In genomic region chr1:86156075-86156474, GRCm38 (mm10) we compare ENCODE assay signal across 14 mouse cellular contexts. TPM values are rescaled to one million over a fixed set of nuclear protein-coding genes. Genes with fewer than 3 reads are reported as not detected.
A peak's percentile ranks its signal among the peaks of the same experiment; 100 is the strongest.
DNase-seq lines count a peak whose midpoint lies in the region; ATAC-seq and TF ChIP-seq lines count a peak whose summit lies in the region.
"Had no signal": no experiment of that assay in that cellular context is flagged by ENCODE, and none has a peak within 500 bp of the region (broad histone marks: within the 10 kb centered on the region; RNA-seq: fewer than 3 reads in every experiment).

No protein-coding gene starts in this region.

- H3K9me3 ChIP-seq in heart, embryonic 16.5 days (replicated peaks; ENCODE audit: control insufficient read depth, low read length): no peaks in the 10 kb centered on the region
- H3K9me3 ChIP-seq in midbrain, embryonic 11.5 days (ENCODE audit: control insufficient read depth, low read length): no peaks in the 10 kb centered on the region
- H3K9me3 ChIP-seq in midbrain, postnatal 0 days (ENCODE audit: low read length): no peaks in the 10 kb centered on the region
- no peaks in the 10 kb centered on the region for H3K9me3 ChIP-seq in forebrain, embryonic 14.5 days (replicated peaks; ENCODE audit: control insufficient read depth, low read length)
- no peaks in the 10 kb centered on the region for H3K9me3 ChIP-seq in midbrain, embryonic 15.5 days

- DNase-seq in heart, adult 8-10 months (ENCODE audit: low spot score): no peak
- DNase-seq in midbrain, embryonic 11.5 days (ENCODE audit: low spot score, missing footprints): no peak
- no peak for DNase-seq in midbrain, postnatal 0 days (ENCODE audit: low spot score)
- DNase-seq in forebrain, embryonic 14.5 days (ENCODE audit: low spot score): no peak
- DNase-seq in right cerebral cortex, adult 2 months (ENCODE audit: low spot score in 2 of 2): no peak
- no peak for DNase-seq in right cerebral cortex, postnatal 25 days
- DNase-seq: cerebellum, adult 18-20 months; lung, postnatal 10 days had no signal

- H3K4me1 ChIP-seq in heart, embryonic 16.5 days (ENCODE audit: control insufficient read depth, insufficient read depth, low read length): peaks cover 10% of the 10 kb centered on the region
- H3K4me1 ChIP-seq in midbrain, embryonic 11.5 days (ENCODE audit: control insufficient read depth, insufficient read depth, low read length): peaks cover 12% of the 10 kb centered on the region
- peaks cover 12% of the 10 kb centered on the region for H3K4me1 ChIP-seq in midbrain, postnatal 0 days (ENCODE audit: insufficient read depth, low read length)
- H3K4me1 ChIP-seq in forebrain, embryonic 14.5 days (ENCODE audit: control insufficient read depth, insufficient read depth, low read length): peaks cover 5% of the 10 kb centered on the region; the same call in 1 of the 2 replicates
- peaks cover 22% of the 10 kb centered on the region for H3K4me1 ChIP-seq in midbrain, embryonic 15.5 days

- no peak overlapping the region for H3K4me3 ChIP-seq in heart, embryonic 16.5 days (ENCODE audit: low read length)
- no peak overlapping the region for H3K4me3 ChIP-seq in midbrain, embryonic 11.5 days (ENCODE audit: low read depth, low read length)
- H3K4me3 ChIP-seq in midbrain, postnatal 0 days (ENCODE audit: low read depth, low read length): no peak overlapping the region
- H3K4me3 ChIP-seq in forebrain, embryonic 14.5 days (ENCODE audit: low read depth, low read length): no peak overlapping the region
- no peak overlapping the region for H3K4me3 ChIP-seq in midbrain, embryonic 15.5 days

- TF ChIP-seq CTCF in midbrain, postnatal 0 days (IDR thresholded peaks at IDR 0.05): no peak

- H3K27ac ChIP-seq in heart, embryonic 16.5 days (ENCODE audit: low read length): no peak overlapping the region
- no peak overlapping the region for H3K27ac ChIP-seq in midbrain, embryonic 11.5 days (ENCODE audit: low read depth, low read length)
- H3K27ac ChIP-seq in midbrain, postnatal 0 days (ENCODE audit: low read depth, low read length): no peak overlapping the region
- no peak overlapping the region for H3K27ac ChIP-seq in forebrain, embryonic 14.5 days (ENCODE audit: low read depth, low read length)
- no peak overlapping the region for H3K27ac ChIP-seq in midbrain, embryonic 15.5 days
- H3K27ac ChIP-seq: kidney, postnatal 0 days had no signal

- peaks cover 4% of the 10 kb centered on the region; the same call in 1 of the 2 replicates for H3K36me3 ChIP-seq in heart, embryonic 16.5 days (ENCODE audit: control insufficient read depth, insufficient read depth)
- peaks cover 9% of the 10 kb centered on the region; the same call in 1 of the 2 replicates for H3K36me3 ChIP-seq in midbrain, embryonic 11.5 days (ENCODE audit: control insufficient read depth, insufficient read depth, low read length)
- peaks cover 22% of the 10 kb centered on the region for H3K36me3 ChIP-seq in midbrain, postnatal 0 days (ENCODE audit: insufficient read depth, low read length)
- peaks cover 23% of the 10 kb centered on the region for H3K36me3 ChIP-seq in forebrain, embryonic 14.5 days (ENCODE audit: control insufficient read depth, insufficient read depth, low read length)
- peaks cover 10% of the 10 kb centered on the region; the same call in 1 of the 2 replicates for H3K36me3 ChIP-seq in midbrain, embryonic 15.5 days (replicated peaks)

- 0 out of 2 replicates have a peak overlapping the region, but pooled peaks have one; percentile 18 for H3K9ac ChIP-seq in heart, embryonic 16.5 days (ENCODE audit: low read length)
- 0 out of 2 replicates have a peak overlapping the region, but pooled peaks have one; percentile 17 for H3K9ac ChIP-seq in midbrain, embryonic 11.5 days (ENCODE audit: low read length)
- no peak overlapping the region for H3K9ac ChIP-seq in midbrain, postnatal 0 days (replicated peaks; ENCODE audit: low read length, poor library complexity, severe bottlenecking)
- H3K9ac ChIP-seq in forebrain, embryonic 14.5 days (ENCODE audit: low read length): peak overlapping the region; percentile 83; the same call in 1 of the 2 replicates
- peak overlapping the region; percentile 9; the same call in 1 of the 2 replicates for H3K9ac ChIP-seq in midbrain, embryonic 15.5 days

- H3K4me2 ChIP-seq in heart, embryonic 16.5 days (ENCODE audit: low read depth, low read length): no peak overlapping the region
- no peak overlapping the region for H3K4me2 ChIP-seq in midbrain, embryonic 11.5 days
- H3K4me2 ChIP-seq in midbrain, postnatal 0 days (ENCODE audit: low read depth, low read length, poor library complexity, severe bottlenecking): no peak overlapping the region
- H3K4me2 ChIP-seq in forebrain, embryonic 14.5 days (ENCODE audit: low read length): no peak overlapping the region
- 0 out of 2 replicates have a peak overlapping the region, but pooled peaks have one; percentile 2 for H3K4me2 ChIP-seq in midbrain, embryonic 15.5 days

- WGBS in heart, embryonic 16.5 days: 72% methylated on average over 3 of the region's 3 CpGs
- WGBS in midbrain, embryonic 11.5 days: 83% methylated on average over 3 of the region's 3 CpGs
- WGBS in midbrain, postnatal 0 days: 83% methylated on average over 3 of the region's 3 CpGs
- 78% methylated on average over 3 of the region's 3 CpGs for WGBS in forebrain, embryonic 14.5 days
- WGBS in midbrain, embryonic 15.5 days: 88% methylated on average over 3 of the region's 3 CpGs

- no peaks in the 10 kb centered on the region for H3K27me3 ChIP-seq in heart, embryonic 16.5 days (ENCODE audit: control insufficient read depth, insufficient read depth, low read length)
- no peaks in the 10 kb centered on the region for H3K27me3 ChIP-seq in midbrain, embryonic 11.5 days (ENCODE audit: control insufficient read depth, insufficient read depth, low read length)
- H3K27me3 ChIP-seq in midbrain, postnatal 0 days (ENCODE audit: insufficient read depth, low read length): no peaks in the 10 kb centered on the region
- no peaks in the 10 kb centered on the region for H3K27me3 ChIP-seq in forebrain, embryonic 14.5 days (replicated peaks; ENCODE audit: control insufficient read depth, insufficient read depth, low read length)
- H3K27me3 ChIP-seq in midbrain, embryonic 15.5 days (replicated peaks): no peaks in the 10 kb centered on the region

- ATAC-seq in heart, embryonic 16.5 days (replicated peaks; ENCODE audit: extremely low read depth, insufficient read depth, low FRiP score): no peak
- ATAC-seq in midbrain, embryonic 11.5 days (ENCODE audit: low FRiP score): no peak
- ATAC-seq in midbrain, postnatal 0 days (ENCODE audit: low FRiP score): no peak
- ATAC-seq in forebrain, embryonic 14.5 days: no peak
- ATAC-seq in midbrain, embryonic 15.5 days (replicated peaks): no peak

RNA-seq across cellular contexts. Expression of gene Armc9, which starts 1.5 kb away (rescaled TPM):
- 12.1 and 12.4 TPM in 2 replicates for polyA plus RNA-seq in heart, embryonic 16.5 days (2015; fragmentation: Nextera tagmentation; extraction: Ambion mirVana)
- 1 to 10 TPM; 2.4 to 3.5 (median 2.9) TPM for total RNA-seq in heart, adult 8-10 months (2022)
- polyA plus RNA-seq in midbrain, embryonic 11.5 days (2014; fragmentation: Nextera tagmentation; extraction: Ambion mirVana): 32.3 and 33.8 TPM in 2 replicates
- total RNA-seq in midbrain, postnatal 0 days (2014; rRNA removed): 31.0 and 33.2 TPM in 2 replicates
- polyA plus RNA-seq in midbrain, postnatal 0 days (2015; fragmentation: Nextera tagmentation; extraction: Ambion mirVana): 36.3 and 42.6 TPM in 2 replicates
- polyA plus RNA-seq in forebrain, embryonic 14.5 days (2014; fragmentation: Nextera tagmentation; extraction: Ambion mirVana): 22.1 and 28.1 TPM in 2 replicates
- polyA plus RNA-seq in midbrain, embryonic 15.5 days (2015; fragmentation: Nextera tagmentation; extraction: Ambion mirVana): 35.7 and 39.7 TPM in 2 replicates

RNA-seq across cellular contexts. Expression of gene Gm21972, which starts 22.6 kb away (rescaled TPM):
- polyA plus RNA-seq in heart, embryonic 16.5 days (2015; fragmentation: Nextera tagmentation; extraction: Ambion mirVana): not detected in 2 replicates
- total RNA-seq in heart, adult 8-10 months (2022): 1 to 10 TPM in 3 of 4 experiments, under 1 TPM in 1; 0.76 to 2.9 (median 1.4) TPM
- 0.40 TPM in 1 of 2 replicates, not detected in the other for polyA plus RNA-seq in midbrain, embryonic 11.5 days (2014; fragmentation: Nextera tagmentation; extraction: Ambion mirVana)
- total RNA-seq in midbrain, postnatal 0 days (2014; rRNA removed): 0.49 and 5.0 TPM in 2 replicates
- polyA plus RNA-seq in midbrain, postnatal 0 days (2015; fragmentation: Nextera tagmentation; extraction: Ambion mirVana): 0.32 and 0.48 TPM in 2 replicates
- 1.1 TPM in 1 of 2 replicates, not detected in the other for polyA plus RNA-seq in forebrain, embryonic 14.5 days (2014; fragmentation: Nextera tagmentation; extraction: Ambion mirVana)
- 0.23 and 0.54 TPM in 2 replicates for polyA plus RNA-seq in midbrain, embryonic 15.5 days (2015; fragmentation: Nextera tagmentation; extraction: Ambion mirVana)
- polyA plus RNA-seq: gonadal fat pad, adult 2 months; kidney, postnatal 0 days; spleen, adult 2 months had no signal

RNA-seq across cellular contexts. Expression of gene Htr2b, which starts 44.3 kb away (rescaled TPM):
- polyA plus RNA-seq in heart, embryonic 16.5 days (2015; fragmentation: Nextera tagmentation; extraction: Ambion mirVana): 0.26 and 0.37 TPM in 2 replicates
- under 1 TPM; 0.27 to 0.78 (median 0.52) TPM for total RNA-seq in heart, adult 8-10 months (2022)
- 0.19 and 0.23 TPM in 2 replicates for polyA plus RNA-seq in midbrain, embryonic 11.5 days (2014; fragmentation: Nextera tagmentation; extraction: Ambion mirVana)
- total RNA-seq in midbrain, postnatal 0 days (2014; rRNA removed): not detected in 2 replicates
- 0.20 and 0.43 TPM in 2 replicates for polyA plus RNA-seq in midbrain, postnatal 0 days (2015; fragmentation: Nextera tagmentation; extraction: Ambion mirVana)
- polyA plus RNA-seq in forebrain, embryonic 14.5 days (2014; fragmentation: Nextera tagmentation; extraction: Ambion mirVana): 0.20 and 0.41 TPM in 2 replicates
- polyA plus RNA-seq in midbrain, embryonic 15.5 days (2015; fragmentation: Nextera tagmentation; extraction: Ambion mirVana): 0.11 and 0.46 TPM in 2 replicates
- total RNA-seq: left cerebral cortex, postnatal 36 days had no signal
- polyA plus RNA-seq: spleen, adult 2 months had no signal
